Mouse (Mus musculus) left cerebral cortex, postnatal 36 days (tissue): ENCODE data around the gene Coa4. TPM values are rescaled to one million over a fixed set of nuclear protein-coding genes. Genes with fewer than 3 reads are reported as not detected.
"Not testable (repeated sequence)": the region's sequence is repeated elsewhere in the genome, so short reads cannot be mapped to it uniquely, and the experiment has no call there.

Experiments
- DNase-seq, 2 experiments: peaks; one replicate each; pipeline ENCODE4 v3.0.0; 2021 to 2022; ENCODE audit warnings: low spot score in 2 of 2, mixed read lengths in 1 of 2
- intact Hi-C: fragments of 180-260 bp; cut with DNase I; formaldehyde crosslinking; loops from one replicate; pipeline ENCODE4 v1.15.1; 2025
- total RNA-seq, 2 experiments: library from RNA; stranded (reverse); gene quantifications; 2 replicates each; pipeline ENCODE4 v1.2.3; 2021

Gene Coa4
- total RNA-seq, 2 experiments from 2014 or later = 8.5 to 10.8 TPM

- intact Hi-C loops = loop anchor here (5.0 kb wide), 3 partner anchors 37 to 87 kb away; partner anchors contain the start of genes Mrpl48 and Rab6a
- DNase-seq = peak; percentile 20 to 35
Measured at GRCm38 (mm10) chr7:100550338-100551007, 13.6 kb downstream of the Coa4 start.

- DNase-seq = no peak
- intact Hi-C loops = loop anchor here (5.0 kb wide), 3 partner anchors 32 to 82 kb away; partner anchors contain the start of genes Mrpl48 and Rab6a
Measured at GRCm38 (mm10) chr7:100554939-100555338, 18.1 kb downstream of the Coa4 start.

- intact Hi-C loops = no loop called here
- DNase-seq = peak; percentile 58 to 59
Measured at GRCm38 (mm10) chr7:100555431-100555951, 18.6 kb downstream of the Coa4 start.

GRCm38 (mm10) chr7:100557241-100557640, 20.4 kb downstream of the Coa4 start:
- intact Hi-C loops = no loop called here
- no peak for DNase-seq

GRCm38 (mm10) chr7:100559331-100559730, 22.5 kb downstream of the Coa4 start:
- intact Hi-C loops = no loop called here
- no peak for DNase-seq

GRCm38 (mm10) chr7:100561861-100562587, 25.2 kb downstream of the Coa4 start:
- intact Hi-C loops = no loop called here
- DNase-seq = peak in 1 of 2 experiments; percentile 14

- intact Hi-C loops, DNase-seq: not testable (repeated sequence)
Measured at GRCm38 (mm10) chr7:100567238-100567637, 30.4 kb downstream of the Coa4 start.

- intact Hi-C loops = no loop called here
Measured at GRCm38 (mm10) chr7:100569907-100570306, 33.0 kb downstream of the Coa4 start.

GRCm38 (mm10) chr7:100570930-100571715, 34.3 kb downstream of the Coa4 start:
- intact Hi-C loops = no loop called here
- no peak for DNase-seq

More at GRCm38 (mm10) chr7:100569907-100570306, 33.0 kb downstream of the Coa4 start:
- DNase-seq = no peak

GRCm38 (mm10) chr7:100572061-100572460, 35.2 kb downstream of the Coa4 start:
- no peak for DNase-seq
- intact Hi-C loops = no loop called here

- DNase-seq = no peak
- intact Hi-C loops = no loop called here
Measured at GRCm38 (mm10) chr7:100572704-100573103, 35.8 kb downstream of the Coa4 start.

- no peak for DNase-seq
- intact Hi-C loops = no loop called here
Measured at GRCm38 (mm10) chr7:100578794-100579193, 41.9 kb downstream of the Coa4 start.

- intact Hi-C loops = no loop called here
Measured at GRCm38 (mm10) chr7:100582235-100582634, 45.4 kb downstream of the Coa4 start.

GRCm38 (mm10) chr7:100582727-100583236, 45.9 kb downstream of the Coa4 start:
- DNase-seq = peak; percentile 91 to 92
- intact Hi-C loops = no loop called here

More at GRCm38 (mm10) chr7:100582235-100582634, 45.4 kb downstream of the Coa4 start:
- DNase-seq = no peak

GRCm38 (mm10) chr7:100589816-100590215, 52.9 kb downstream of the Coa4 start:
- intact Hi-C loops = loop anchor here (5.0 kb wide), 2 partner anchors 38 to 53 kb away; partner anchors contain the start of gene Coa4
- DNase-seq = no peak

Other genes with a start within 250 kb of the Coa4 start
- 10 to 100 TPM; 20.5 to 28.1 TPM for gene C2cd3, start 164.8 kb upstream of the Coa4 start, total RNA-seq
- gene Ppme1, start 164.8 kb upstream of the Coa4 start, total RNA-seq = 100 to 1,000 TPM; 204 to 224 TPM
- 1 to 10 TPM; 2.3 to 2.8 TPM for gene Ucp3, start 64.1 kb upstream of the Coa4 start, total RNA-seq
- 10 to 100 TPM; 76.5 to 90.0 TPM for gene Ucp2, start 43.7 kb upstream of the Coa4 start, total RNA-seq
- gene Dnajb13, start 22.1 kb upstream of the Coa4 start, total RNA-seq = under 1 TPM; 0.39 to 0.45 TPM
- 100 to 1,000 TPM; 395 to 423 TPM for gene Rab6a, start 70.3 kb downstream of the Coa4 start, total RNA-seq
- gene Mrpl48, start 71.2 kb downstream of the Coa4 start, total RNA-seq = 10 to 100 TPM; 65.4 to 75.2 TPM
- 100 to 1,000 TPM; 131 to 184 TPM for gene Plekhb1, start 125.3 kb downstream of the Coa4 start, total RNA-seq
- 100 to 1,000 TPM; 240 to 242 TPM for gene Fam168a, start 169.6 kb downstream of the Coa4 start, total RNA-seq